Mouse (Mus musculus): ENCODE results near the gene Afm.

GRCm38 (mm10) chr5:90577751-90578150, 59.0 kb downstream of the Afm start:
- TF ChIP-seq EP300 (IDR thresholded peaks at IDR 0.05; ENCODE audit: low read depth): no peak
- no peak for TF ChIP-seq CTCF (IDR thresholded peaks at IDR 0.05; ENCODE audit: low read depth)
